Mouse (Mus musculus) frontal cortex, postnatal 25 days (tissue): ENCODE measurements around the gene Rpp25l.
A peak's percentile ranks its signal among the peaks of the same experiment; 100 is the strongest.
"Not testable (repeated sequence)": the region's sequence is repeated elsewhere in the genome, so short reads cannot be mapped to it uniquely, and the experiment has no call there.

Experiments used
- DNase-seq, 2 experiments: peaks; one replicate each; pipeline ENCODE4 v3.0.0; 2022; ENCODE audit warnings: low spot score in 2 of 2

Gene Rpp25l

GRCm38 (mm10) chr4:41713197-41714067 lies at the start of gene Rpp25l:
Rpp25l (minus strand) TSS chr4:41713534.
- peak; percentile 58 to 82 for DNase-seq

- DNase-seq, result not testable (repeated sequence)
Measured at GRCm38 (mm10) chr4:41762688-41763114, 49.4 kb upstream of the Rpp25l start.

GRCm38 (mm10) chr4:41762099-41762687 lies 48.9 kb upstream of the Rpp25l start:
- no peak for DNase-seq

GRCm38 (mm10) chr4:41761680-41762079 lies 48.3 kb upstream of the Rpp25l start:
- no peak for DNase-seq

GRCm38 (mm10) chr4:41760911-41761310 lies 47.6 kb upstream of the Rpp25l start:
- DNase-seq, result no peak

- DNase-seq, result no peak
Measured at GRCm38 (mm10) chr4:41760288-41760721, 47.0 kb upstream of the Rpp25l start.

- no peak for DNase-seq
Measured at GRCm38 (mm10) chr4:41759656-41760287, 46.4 kb upstream of the Rpp25l start.

- no peak for DNase-seq
Measured at GRCm38 (mm10) chr4:41759206-41759605, 45.9 kb upstream of the Rpp25l start.

- DNase-seq, result no peak
Measured at GRCm38 (mm10) chr4:41758701-41759100, 45.4 kb upstream of the Rpp25l start.

GRCm38 (mm10) chr4:41758021-41758420 lies 44.7 kb upstream of the Rpp25l start:
- no peak for DNase-seq

GRCm38 (mm10) chr4:41757321-41757720 lies 44.0 kb upstream of the Rpp25l start:
- no peak for DNase-seq

GRCm38 (mm10) chr4:41756440-41756839 lies 43.1 kb upstream of the Rpp25l start:
- no peak for DNase-seq

- DNase-seq, result peak; percentile 67 to 73
Measured at GRCm38 (mm10) chr4:41755338-41756305, 42.3 kb upstream of the Rpp25l start, which contains the start of gene Sigmar1. Sigmar1 (minus strand) TSS chr4:41756157.

GRCm38 (mm10) chr4:41754797-41755337 lies 41.5 kb upstream of the Rpp25l start, which contains the start of gene Galt:
Galt (plus strand) TSS chr4:41755228.
- DNase-seq, result no peak

- DNase-seq, result no peak
Measured at GRCm38 (mm10) chr4:41745021-41745420, 31.7 kb upstream of the Rpp25l start.

GRCm38 (mm10) chr4:41744131-41744530 lies 30.8 kb upstream of the Rpp25l start:
- DNase-seq, result no peak

- DNase-seq, result peak; percentile 86 to 91
Measured at GRCm38 (mm10) chr4:41741158-41741560, 27.8 kb upstream of the Rpp25l start.

GRCm38 (mm10) chr4:41740380-41741157 lies 27.2 kb upstream of the Rpp25l start:
- DNase-seq, result peak; percentile 45 to 66

- no peak for DNase-seq
Measured at GRCm38 (mm10) chr4:41739260-41739659, 25.9 kb upstream of the Rpp25l start.

- no peak for DNase-seq
Measured at GRCm38 (mm10) chr4:41738256-41738603, 24.9 kb upstream of the Rpp25l start.
